Mouse (Mus musculus) forebrain, postnatal 0 days (tissue): ENCODE measurements around the gene Duox2. TPM values are rescaled to one million over a fixed set of nuclear protein-coding genes. Genes with fewer than 3 reads are reported as not detected.
"Not testable (repeated sequence)": the region's sequence is repeated elsewhere in the genome, so short reads cannot be mapped to it uniquely, and the experiment has no call there.

Experiments used
- ATAC-seq: fragments of 200-750 bp; cut with Nextera tagmentation; 2 replicates; pipeline ENCODE4 v1.8.0; 2017; ENCODE audit warnings: mild to moderate bottlenecking, moderate library complexity
- DNase-seq: peaks from one replicate; pipeline ENCODE4 v3.0.0-alpha.2; 2015
- H3K27ac ChIP-seq: fragments of 300-500 bp; sonication (generic); 2 replicates; pipeline ENCODE4 v1.5.1; 2014; ENCODE audit warnings: low read depth, mild to moderate bottlenecking, antibody characterized with exemption, low read length, moderate library complexity, mixed read lengths
- H3K27me3 ChIP-seq: fragments of 300-500 bp; sonication (generic); 2 replicates; pipeline ENCODE4 v1.6.1; 2014; ENCODE audit warnings: mild to moderate bottlenecking, low read length, mixed read lengths; ENCODE audit not compliant: insufficient read depth
- H3K36me3 ChIP-seq: fragments of 300-500 bp; sonication (generic); 2 replicates; pipeline ENCODE4 v1.6.1; 2014; ENCODE audit warnings: mild to moderate bottlenecking, moderate library complexity; ENCODE audit not compliant: insufficient read depth
- H3K4me1 ChIP-seq: fragments of 300-500 bp; sonication (generic); 2 replicates; pipeline ENCODE4 v1.6.1; 2014; ENCODE audit warnings: antibody characterized with exemption; ENCODE audit not compliant: insufficient read depth
- H3K4me2 ChIP-seq: fragments of 300-500 bp; sonication (generic); 2 replicates; pipeline ENCODE4 v1.6.1; 2014; ENCODE audit warnings: low read depth, mild to moderate bottlenecking, moderate library complexity
- H3K4me3 ChIP-seq: fragments of 300-500 bp; sonication (generic); 2 replicates; pipeline ENCODE4 v1.5.1; 2014; ENCODE audit warnings: low read depth, low read length, mixed read lengths
- H3K9ac ChIP-seq: fragments of 300-500 bp; sonication (generic); 2 replicates; pipeline ENCODE4 v1.6.1; 2014; ENCODE audit warnings: mild to moderate bottlenecking
- H3K9me3 ChIP-seq: fragments of 300-500 bp; sonication (generic); 2 replicates; pipeline ENCODE4 v1.6.1; 2016; ENCODE audit warnings: low read length
- CTCF ChIP-seq: sonication (generic); IDR thresholded peaks from 2 replicates; pipeline ENCODE4 v1.5.1; 2016; ENCODE audit warnings: antibody characterized with exemption, control low read depth, low read depth
- WGBS: fragments of 180-500 bp; shearing (Covaris S2); extraction: QIAGEN DNeasy Blood & Tissue Kit; methylation state at CpG from one replicate; pipeline ENCODE4 v1.1.7; 2014; 5-methylcytosine and 5-hydroxymethylcytosine counted together
- polyA plus RNA-seq: library from polyadenylated mRNA; unstranded; fragments of >200 nt; fragmentation: Nextera tagmentation; extraction: Ambion mirVana; gene quantifications from 2 replicates; pipeline ENCODE4 v1.2.1, GENCODE M21; 2015
- total RNA-seq: library from RNA; depleted of rRNA; stranded (reverse); fragments of >200 nt; gene quantifications from 2 replicates; pipeline ENCODE4 v1.2.3, GENCODE M21; 2014; rRNA removed

Duox2 gene
- total RNA-seq (0.08 and 0.14 TPM in 2 replicates), polyA plus RNA-seq (0.05 TPM in 1 of 2 replicates, not detected in the other)

DNA sequence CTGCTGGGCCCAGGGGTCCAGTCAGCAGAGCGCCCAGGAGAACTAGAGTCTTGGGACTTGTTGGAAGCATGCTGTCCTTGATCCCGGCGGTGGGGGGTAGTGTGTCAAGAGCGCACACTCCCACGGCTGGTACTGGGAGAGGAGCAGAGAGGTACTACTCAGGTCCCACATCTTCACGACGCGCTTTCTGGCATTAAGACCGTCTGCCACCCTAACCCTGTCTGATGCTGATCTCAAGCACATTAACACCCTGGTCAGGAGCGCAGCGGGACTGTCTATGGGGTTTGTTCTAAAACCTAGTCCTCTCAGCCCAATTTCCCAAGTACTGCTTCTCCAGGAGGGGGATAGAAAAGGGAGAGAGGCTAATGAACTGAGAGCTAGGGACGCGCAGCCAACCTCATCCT is at the start of gene Duox2:
Duox2 (minus strand) TSS at position 354 of the 404 bp plus-strand sequence.
- WGBS = 1% methylated on average over 13 of the region's 13 CpGs

DNA sequence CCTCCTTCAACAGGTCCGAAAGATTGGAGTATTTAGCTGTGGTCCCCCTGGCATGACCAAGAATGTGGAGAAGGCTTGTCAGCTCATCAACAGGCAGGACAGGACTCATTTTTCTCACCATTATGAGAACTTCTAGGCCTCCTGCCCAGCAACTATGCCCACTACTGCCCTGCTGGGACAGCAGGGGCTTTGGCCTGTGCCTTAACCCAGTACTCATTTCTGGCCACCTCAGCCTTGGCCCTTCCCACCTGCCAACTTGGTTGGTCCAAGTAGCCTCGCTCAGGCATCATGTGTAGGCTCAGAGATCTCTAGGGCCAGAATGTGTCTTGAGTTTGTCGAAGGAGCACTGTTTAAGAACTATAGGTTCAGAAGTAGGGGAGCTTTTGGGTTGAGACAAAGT is 49.0 kb upstream of the Duox2 start:
- Histone ChIP-seq H3K4me3 (no peak overlapping the region), H3K36me3 (no peaks in the 10 kb centered on the region), H3K9me3 (no peaks in the 10 kb centered on the region), H3K4me1 (peaks cover 21% of the 10 kb centered on the region), H3K27ac (no peak overlapping the region), H3K27me3 (no peaks in the 10 kb centered on the region), H3K9ac (no peak overlapping the region), H3K4me2 (no peak overlapping the region)
- no peak for DNase-seq
- no peak for TF ChIP-seq CTCF
- 91% methylated on average over 3 of the region's 3 CpGs for WGBS
- ATAC-seq = no peak

More for the DNA sequence above, at the start of gene Duox2:
- no peak for ATAC-seq
- Histone ChIP-seq H3K4me3 (peak within 1 kb of the TSS; percentile 27), H3K27me3 (peaks cover 51% of the 10 kb centered on the region), H3K9ac (no peak within 1 kb of the TSS), H3K4me1 (peaks cover 19% of the 10 kb centered on the region), H3K36me3 (no peaks in the 10 kb centered on the region), H3K4me2 (peak within 1 kb of the TSS; percentile 36), H3K27ac (no peak within 1 kb of the TSS), H3K9me3 (no peaks in the 10 kb centered on the region)
- TF ChIP-seq CTCF = no peak
- no peak for DNase-seq

DNA sequence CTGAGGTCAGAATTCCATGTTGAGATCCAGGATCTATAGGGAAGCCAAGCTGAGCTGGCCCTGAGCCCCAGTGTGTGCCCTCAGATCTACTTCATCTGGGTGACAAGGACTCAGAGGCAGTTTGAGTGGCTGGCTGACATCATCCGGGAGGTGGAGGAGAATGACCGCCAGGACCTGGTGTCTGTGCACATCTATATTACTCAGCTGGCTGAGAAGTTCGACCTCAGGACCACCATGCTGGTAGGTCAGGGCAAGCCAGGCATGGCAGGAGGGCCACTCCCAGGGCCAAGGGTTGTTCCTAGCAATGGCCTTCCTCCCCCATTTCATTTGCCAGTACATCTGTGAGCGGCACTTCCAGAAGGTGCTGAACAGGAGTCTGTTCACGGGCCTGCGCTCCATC is 47.9 kb upstream of the Duox2 start:
- ATAC-seq, H3K36me3 ChIP-seq, H3K27me3 ChIP-seq, H3K9me3 ChIP-seq, H3K27ac ChIP-seq, H3K4me3 ChIP-seq, DNase-seq, H3K9ac ChIP-seq, H3K4me2 ChIP-seq: not testable (repeated sequence)
- peaks cover 15% of the 10 kb centered on the region for H3K4me1 ChIP-seq
- WGBS = 94% methylated on average over 6 of the region's 6 CpGs

DNA sequence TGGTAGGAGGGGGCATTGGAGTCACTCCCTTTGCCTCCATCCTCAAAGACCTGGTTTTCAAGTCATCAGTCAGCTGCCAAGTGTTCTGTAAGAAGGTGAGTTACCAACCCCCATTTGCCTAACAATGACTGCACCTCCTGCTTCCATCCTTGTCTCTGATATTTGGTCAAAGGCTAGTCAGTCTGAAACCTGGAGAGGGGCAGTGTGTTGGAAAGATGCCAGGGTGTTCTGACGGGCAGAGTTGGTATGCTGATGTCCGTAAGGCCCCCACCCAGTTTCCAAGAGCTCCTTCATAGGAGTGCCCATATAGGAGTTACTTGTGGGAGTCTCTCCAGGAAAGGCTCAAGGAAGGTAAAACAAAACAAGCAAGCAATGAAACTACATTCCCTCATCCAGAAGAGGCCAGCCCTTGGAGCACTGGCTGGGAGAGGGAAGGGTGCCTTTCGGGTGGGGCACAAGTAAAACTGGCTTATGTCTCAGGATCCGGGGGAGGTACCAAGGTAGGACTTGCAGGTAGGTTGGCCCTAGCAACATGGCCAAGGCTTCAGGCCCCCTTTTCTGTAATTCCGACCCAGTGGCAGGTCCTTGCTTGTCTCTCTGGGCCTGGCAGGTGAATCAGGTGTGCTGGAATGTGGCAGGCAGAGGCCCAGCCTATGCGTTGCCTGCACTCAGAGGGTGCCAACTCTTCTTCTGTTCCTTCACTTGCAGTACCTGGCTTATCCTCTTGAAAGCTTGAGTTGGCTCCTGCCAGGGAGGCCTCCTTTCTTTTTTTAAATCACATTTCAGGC is 47.1 kb upstream of the Duox2 start:
- no peak for TF ChIP-seq CTCF
- no peaks in the 10 kb centered on the region for H3K27me3 ChIP-seq
- no peaks in the 10 kb centered on the region for H3K9me3 ChIP-seq
- H3K4me3 ChIP-seq = no peak overlapping the region
- no peak overlapping the region for H3K9ac ChIP-seq
- H3K4me2 ChIP-seq = no peak overlapping the region
- 81% methylated on average over 6 of the region's 6 CpGs for WGBS
- ATAC-seq (no peak), DNase-seq (no peak)
- peaks cover 15% of the 10 kb centered on the region for H3K4me1 ChIP-seq
- H3K27ac ChIP-seq = no peak overlapping the region
- no peaks in the 10 kb centered on the region for H3K36me3 ChIP-seq

DNA sequence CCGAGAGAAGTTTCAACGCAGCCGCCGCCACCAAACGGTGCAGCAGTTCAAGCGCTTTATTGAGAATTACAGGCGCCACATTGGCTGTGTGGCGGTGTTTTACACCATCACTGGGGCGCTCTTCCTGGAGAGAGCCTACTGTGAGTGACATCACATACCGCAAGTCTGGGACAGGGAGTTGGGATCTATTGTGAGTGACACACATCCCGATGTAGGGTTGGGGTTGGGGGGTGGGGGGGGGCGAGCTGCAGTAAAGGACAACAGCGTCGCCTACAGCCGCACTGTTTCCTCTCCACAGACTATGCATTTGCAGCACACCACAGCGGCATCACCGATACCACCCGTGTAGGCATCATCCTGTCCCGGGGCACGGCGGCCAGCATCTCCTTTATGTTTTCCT is 39.0 kb upstream of the Duox2 start:
- Histone ChIP-seq H3K4me2 (peak overlapping the region; percentile 28), H3K9me3 (no peaks in the 10 kb centered on the region), H3K27ac (no peak overlapping the region), H3K27me3 (no peaks in the 10 kb centered on the region), H3K9ac (no peak overlapping the region), H3K4me3 (peak overlapping the region; percentile 7; the same call in 1 of the 2 replicates), H3K36me3 (no peaks in the 10 kb centered on the region), H3K4me1 (no peaks in the 10 kb centered on the region)
- DNase-seq (peak; percentile 9), ATAC-seq (peak; percentile 63)
- 64% methylated on average over 21 of the region's 21 CpGs for WGBS
- no peak; the same call in 1 of the 2 replicates for TF ChIP-seq CTCF

DNA sequence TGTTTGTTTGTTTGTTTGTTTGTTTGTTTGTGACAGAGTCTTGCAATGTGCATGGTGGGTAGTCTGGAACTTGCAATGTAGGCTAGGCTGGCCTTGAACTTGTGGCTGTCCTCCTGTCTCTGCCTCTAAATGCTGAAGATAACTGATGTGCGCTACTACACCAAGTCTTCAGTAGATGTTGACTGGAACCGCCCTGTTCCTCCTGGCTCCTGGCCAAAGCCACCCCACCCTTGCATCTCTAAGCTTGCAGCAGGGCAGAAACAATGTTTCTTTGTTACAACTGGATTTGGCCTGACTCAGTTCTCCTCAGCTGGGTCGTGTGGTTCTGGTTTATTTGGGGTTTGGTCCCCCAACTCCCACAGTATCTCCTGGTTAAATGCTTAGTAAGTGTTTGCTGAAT is 35.9 kb upstream of the Duox2 start:
- TF ChIP-seq CTCF = no peak
- Histone ChIP-seq H3K36me3 (no peaks in the 10 kb centered on the region), H3K9ac (no peak overlapping the region), H3K4me1 (no peaks in the 10 kb centered on the region), H3K27ac (no peak overlapping the region), H3K27me3 (no peaks in the 10 kb centered on the region), H3K4me3 (no peak overlapping the region), H3K4me2 (no peak overlapping the region), H3K9me3 (no peaks in the 10 kb centered on the region)
- DNase-seq = no peak
- WGBS = 58% methylated on average over 3 of the region's 3 CpGs
- ATAC-seq = no peak

DNA sequence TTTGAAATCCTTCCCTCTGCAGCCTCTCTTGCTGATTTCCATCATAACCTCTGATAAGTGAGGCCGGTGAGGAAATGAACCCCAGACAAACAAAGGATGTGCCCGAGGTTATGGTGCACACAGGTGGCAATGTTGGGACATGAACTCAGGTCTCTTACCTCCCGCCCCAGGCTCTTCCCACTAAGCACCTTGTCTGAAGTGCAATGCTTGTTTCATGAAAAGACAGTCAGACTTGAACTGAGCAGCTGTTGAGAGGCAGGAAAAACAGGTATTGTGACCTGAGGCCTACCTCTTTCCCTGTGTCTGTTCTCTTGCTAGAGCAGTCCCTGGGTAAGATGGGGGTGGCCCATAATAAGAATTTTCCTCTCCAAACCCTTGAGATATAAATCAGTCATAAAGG is 34.0 kb upstream of the Duox2 start:
- ATAC-seq (no peak), DNase-seq (no peak)
- Histone ChIP-seq H3K4me1 (no peaks in the 10 kb centered on the region), H3K27me3 (no peaks in the 10 kb centered on the region), H3K9ac (no peak overlapping the region), H3K36me3 (no peaks in the 10 kb centered on the region), H3K9me3 (no peaks in the 10 kb centered on the region), H3K27ac (no peak overlapping the region), H3K4me3 (no peak overlapping the region), H3K4me2 (no peak overlapping the region)
- no peak for TF ChIP-seq CTCF
- 90% methylated on average over 3 of the region's 3 CpGs for WGBS

DNA sequence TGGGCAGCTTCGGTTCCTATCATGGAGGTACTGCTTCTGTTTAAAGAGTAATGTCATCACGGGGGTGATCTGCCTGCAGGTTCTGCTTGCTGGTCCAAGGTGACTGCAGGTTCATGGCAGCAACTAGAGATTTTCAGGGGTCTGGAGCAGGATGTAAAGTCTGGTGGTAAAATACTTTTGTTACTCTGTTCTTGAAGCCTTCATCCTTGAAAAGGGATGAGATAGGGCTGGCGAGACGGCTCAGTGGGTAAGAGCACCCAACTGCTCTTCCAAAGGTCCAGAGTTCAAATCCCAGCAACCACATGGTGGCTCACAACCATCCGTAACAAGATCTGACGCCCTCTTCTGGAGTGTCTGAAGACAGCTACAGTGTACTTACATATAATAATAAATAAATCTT is 32.1 kb upstream of the Duox2 start:
- not testable (repeated sequence) for H3K4me1 ChIP-seq, H3K27me3 ChIP-seq, ATAC-seq, DNase-seq, H3K27ac ChIP-seq, H3K36me3 ChIP-seq, H3K9ac ChIP-seq, H3K9me3 ChIP-seq, H3K4me3 ChIP-seq, H3K4me2 ChIP-seq
- 92% methylated on average over 5 of the region's 6 CpGs for WGBS
